Mouse (Mus musculus) erythroblast, embryonic 14.5 days (primary cell): ENCODE results near the gene Pdk3.

Experiments used
- GATA1 ChIP-seq: IDR thresholded peaks from 2 replicates; pipeline ENCODE4 v1.6.1; 2012; ENCODE audit warnings: low read length, inconsistent platforms, mixed read lengths
- TAL1 ChIP-seq: IDR thresholded peaks from 3 replicates; pipeline ENCODE4 v1.6.1; 2012; ENCODE audit warnings: low read length, inconsistent platforms, mixed read lengths

DNA sequence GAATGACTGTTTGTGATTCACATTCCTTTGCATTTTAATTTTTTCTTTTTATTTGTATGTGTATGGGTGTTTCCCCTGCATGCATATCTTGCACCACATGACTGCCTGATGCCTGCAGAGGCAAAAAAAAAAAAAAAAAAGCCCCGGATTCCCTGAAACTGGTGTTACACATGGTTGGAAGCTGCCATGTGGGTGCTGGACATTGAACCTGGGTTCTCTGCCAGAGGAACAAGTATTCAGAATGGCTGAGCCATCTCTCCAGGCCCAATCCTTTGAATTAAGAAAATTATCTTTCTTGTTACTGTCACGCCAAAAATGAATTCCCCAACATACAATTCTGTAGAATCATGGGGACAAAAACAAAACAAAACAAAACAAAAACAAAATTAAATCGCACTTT, 25.8 kb upstream of the Pdk3 start:
- TF ChIP-seq GATA1 (no peak), TAL1 (no peak)
